Mouse (Mus musculus) heart, embryonic 11.5 days (tissue): ENCODE data around the gene Col4a3. TPM values are rescaled to one million over a fixed set of nuclear protein-coding genes. Genes with fewer than 3 reads are reported as not detected.

ENCODE experiments used
- ATAC-seq: fragments of 200-750 bp; cut with Nextera tagmentation; replicated peaks from 2 replicates; pipeline ENCODE4 v1.8.0; 2017; ENCODE audit warnings: moderate library complexity; ENCODE audit not compliant: insufficient number of reproducible peaks, low FRiP score, low TSS enrichment
- H3K27ac ChIP-seq: fragments of 300-500 bp; sonication (generic); 2 replicates; pipeline ENCODE4 v1.5.1; 2014; ENCODE audit warnings: mild to moderate bottlenecking, low read depth, low read length
- H3K27me3 ChIP-seq: fragments of 300-500 bp; sonication (generic); 2 replicates; pipeline ENCODE4 v1.6.1; 2014; ENCODE audit warnings: mild to moderate bottlenecking, low read length, mixed read lengths; ENCODE audit not compliant: control insufficient read depth, insufficient read depth
- H3K36me3 ChIP-seq: fragments of 300-500 bp; sonication (generic); 2 replicates; pipeline ENCODE4 v1.6.1; 2014; ENCODE audit warnings: mild to moderate bottlenecking, low read length, moderate library complexity, mixed read lengths; ENCODE audit not compliant: control insufficient read depth, insufficient read depth
- H3K4me1 ChIP-seq: fragments of 300-500 bp; sonication (generic); 2 replicates; pipeline ENCODE4 v1.6.1; 2014; ENCODE audit warnings: low read length; ENCODE audit not compliant: control insufficient read depth, insufficient read depth
- H3K4me2 ChIP-seq: fragments of 300-500 bp; sonication (generic); 2 replicates; pipeline ENCODE4 v1.6.1; 2014; ENCODE audit warnings: mild to moderate bottlenecking, moderate library complexity
- H3K4me3 ChIP-seq: fragments of 300-500 bp; sonication (generic); 2 replicates; pipeline ENCODE4 v1.5.1; 2014; ENCODE audit warnings: low read depth, low read length
- H3K9ac ChIP-seq: fragments of 300-500 bp; sonication (generic); 2 replicates; pipeline ENCODE4 v1.6.1; 2014; ENCODE audit warnings: mild to moderate bottlenecking, low read depth, low read length, moderate library complexity
- H3K9me3 ChIP-seq: fragments of 300-500 bp; sonication (generic); replicated peaks from 2 replicates; pipeline ENCODE4 v1.6.1; 2016; ENCODE audit warnings: low read length; ENCODE audit not compliant: control insufficient read depth
- WGBS: fragments of 180-500 bp; shearing (Covaris S2); extraction: QIAGEN DNeasy Blood & Tissue Kit; methylation state at CpG from one replicate; pipeline ENCODE4 v1.1.7; 2014; ENCODE audit not compliant: insufficient replicate concordance; 5-methylcytosine and 5-hydroxymethylcytosine counted together
- polyA plus RNA-seq: library from polyadenylated mRNA; unstranded; fragments of >200 nt; fragmentation: Nextera tagmentation; extraction: Ambion mirVana; gene quantifications from 2 replicates; pipeline ENCODE4 v1.2.1, GENCODE M21; 2014

Gene Col4a3
- polyA plus RNA-seq, 1 experiment from 2014 or later = 0.54 TPM

GRCm38 (mm10) chr1:82662269-82662668 lies 75.5 kb downstream of the Col4a3 start:
- Histone ChIP-seq H3K4me2 (no peak overlapping the region), H3K4me3 (no peak overlapping the region), H3K9ac (no peak overlapping the region), H3K36me3 (no peaks in the 10 kb centered on the region), H3K27ac (no peak overlapping the region), H3K4me1 (no peaks in the 10 kb centered on the region), H3K9me3 (no peaks in the 10 kb centered on the region), H3K27me3 (no peaks in the 10 kb centered on the region)
- WGBS = 80% methylated on average over 2 of the region's 2 CpGs
- ATAC-seq = no peak

- 34% methylated on average over 2 of the region's 2 CpGs for WGBS
- ATAC-seq = no peak
- no peaks in the 10 kb centered on the region for H3K4me1 ChIP-seq
Observed at GRCm38 (mm10) chr1:82663522-82663921, 76.8 kb downstream of the Col4a3 start.

GRCm38 (mm10) chr1:82686328-82686727 lies 99.6 kb downstream of the Col4a3 start:
- H3K4me3 ChIP-seq = no peak overlapping the region
- ATAC-seq = no peak
- 54% methylated on average over 5 of the region's 5 CpGs for WGBS
- no peak overlapping the region for H3K27ac ChIP-seq
- H3K4me1 ChIP-seq = no peaks in the 10 kb centered on the region
- no peaks in the 10 kb centered on the region for H3K9me3 ChIP-seq
- no peaks in the 10 kb centered on the region for H3K36me3 ChIP-seq
- H3K4me2 ChIP-seq = no peak overlapping the region
- H3K27me3 ChIP-seq = no peaks in the 10 kb centered on the region
- no peak overlapping the region for H3K9ac ChIP-seq

More at GRCm38 (mm10) chr1:82663522-82663921, 76.8 kb downstream of the Col4a3 start:
- Histone ChIP-seq H3K9me3 (no peaks in the 10 kb centered on the region), H3K9ac (no peak overlapping the region), H3K4me2 (no peak overlapping the region), H3K27me3 (no peaks in the 10 kb centered on the region), H3K27ac (no peak overlapping the region), H3K36me3 (no peaks in the 10 kb centered on the region), H3K4me3 (no peak overlapping the region)

- no peak for ATAC-seq
- no peak overlapping the region for H3K9ac ChIP-seq
- H3K4me3 ChIP-seq = no peak overlapping the region
- H3K4me2 ChIP-seq = no peak overlapping the region
- H3K27me3 ChIP-seq = no peaks in the 10 kb centered on the region
- 74% methylated on average over 2 of the region's 2 CpGs for WGBS
- H3K36me3 ChIP-seq = no peaks in the 10 kb centered on the region
- H3K27ac ChIP-seq = no peak overlapping the region
- no peaks in the 10 kb centered on the region for H3K9me3 ChIP-seq
- H3K4me1 ChIP-seq = no peaks in the 10 kb centered on the region
Observed at GRCm38 (mm10) chr1:82686866-82687265, 100.1 kb downstream of the Col4a3 start.

GRCm38 (mm10) chr1:82687931-82688330 lies 101.2 kb downstream of the Col4a3 start:
- H3K9me3 ChIP-seq = no peaks in the 10 kb centered on the region
- WGBS = 83% methylated on average over 6 of the region's 6 CpGs
- no peak overlapping the region for H3K9ac ChIP-seq
- no peaks in the 10 kb centered on the region for H3K27me3 ChIP-seq
- no peaks in the 10 kb centered on the region for H3K36me3 ChIP-seq
- no peak overlapping the region for H3K4me3 ChIP-seq
- no peak overlapping the region for H3K4me2 ChIP-seq
- ATAC-seq = no peak
- H3K27ac ChIP-seq = no peak overlapping the region
- no peaks in the 10 kb centered on the region for H3K4me1 ChIP-seq

GRCm38 (mm10) chr1:82695915-82696314 lies 109.2 kb downstream of the Col4a3 start:
- Histone ChIP-seq H3K4me2 (no peak overlapping the region), H3K4me3 (no peak overlapping the region), H3K27ac (no peak overlapping the region), H3K36me3 (no peaks in the 10 kb centered on the region), H3K9me3 (no peaks in the 10 kb centered on the region), H3K4me1 (no peaks in the 10 kb centered on the region), H3K27me3 (no peaks in the 10 kb centered on the region), H3K9ac (no peak overlapping the region)
- no peak for ATAC-seq
- 35% methylated on average over 3 of the region's 3 CpGs for WGBS

- ATAC-seq = no peak
- WGBS = 52% methylated on average over 9 of the region's 9 CpGs
- H3K4me1 ChIP-seq = no peaks in the 10 kb centered on the region
- no peak overlapping the region for H3K9ac ChIP-seq
- no peak overlapping the region for H3K4me2 ChIP-seq
- H3K4me3 ChIP-seq = no peak overlapping the region
- no peaks in the 10 kb centered on the region for H3K9me3 ChIP-seq
- no peaks in the 10 kb centered on the region for H3K36me3 ChIP-seq
- no peaks in the 10 kb centered on the region for H3K27me3 ChIP-seq
- no peak overlapping the region for H3K27ac ChIP-seq
Observed at GRCm38 (mm10) chr1:82717816-82718512, 131.2 kb downstream of the Col4a3 start.

GRCm38 (mm10) chr1:82724339-82725025 lies 137.8 kb downstream of the Col4a3 start, which contains the start of gene Mff:
Mff (plus strand) TSS chr1:82724890.
- 10% methylated on average over 38 of the region's 38 CpGs for WGBS
- peak; percentile 99 for ATAC-seq
- peaks cover under 1% of the 10 kb centered on the region; the same call in 1 of the 2 replicates for H3K36me3 ChIP-seq

More at GRCm38 (mm10) chr1:82724339-82725025, 137.8 kb downstream of the Col4a3 start, which contains the start of gene Mff:
- Histone ChIP-seq H3K4me1 (peaks cover 10% of the 10 kb centered on the region; the same call in 1 of the 2 replicates), H3K4me2 (peak within 1 kb of the TSS; percentile 84), H3K27ac (peak within 1 kb of the TSS; percentile 46; the same call in 1 of the 2 replicates), H3K9me3 (no peaks in the 10 kb centered on the region), H3K27me3 (no peaks in the 10 kb centered on the region), H3K4me3 (peak within 1 kb of the TSS; percentile 86), H3K9ac (peak within 1 kb of the TSS; percentile 93)
